Mouse (Mus musculus) gastrocnemius, adult 18-20 months (tissue): ENCODE measurements at regions not wholly inside any gene's neighbourhood (a gene's known extent, or its start where the extent isn't known, plus 50 kb on each side); places are given as distances from the start of the nearest gene placed in this dataset.

Experiments used
- DNase-seq: peaks from one replicate; pipeline ENCODE4 v3.0.0; 2021; ENCODE audit warnings: low spot score

- DNase-seq = no peak
Measured at GRCm38 (mm10) chr4:10604513-10604912, 269.8 kb upstream of the 2610301B20Rik start.

GRCm38 (mm10) chr4:10607855-10608576 lies 266.3 kb upstream of the 2610301B20Rik start:
- DNase-seq = no peak

- DNase-seq = no peak
Measured at GRCm38 (mm10) chr4:10610784-10611183, 263.5 kb upstream of the 2610301B20Rik start.
